Mouse (Mus musculus) adrenal gland, adult (tissue): ENCODE results near the gene Ncapg.

Source experiments
- DNase-seq, 2 experiments: peaks; one replicate each; pipeline ENCODE4 v3.0.0; 2022 to 2023; ENCODE audit warnings: low spot score in 1 of 2; ENCODE audit not compliant: inconsistent age in 2 of 2

Ncapg gene

DNA sequence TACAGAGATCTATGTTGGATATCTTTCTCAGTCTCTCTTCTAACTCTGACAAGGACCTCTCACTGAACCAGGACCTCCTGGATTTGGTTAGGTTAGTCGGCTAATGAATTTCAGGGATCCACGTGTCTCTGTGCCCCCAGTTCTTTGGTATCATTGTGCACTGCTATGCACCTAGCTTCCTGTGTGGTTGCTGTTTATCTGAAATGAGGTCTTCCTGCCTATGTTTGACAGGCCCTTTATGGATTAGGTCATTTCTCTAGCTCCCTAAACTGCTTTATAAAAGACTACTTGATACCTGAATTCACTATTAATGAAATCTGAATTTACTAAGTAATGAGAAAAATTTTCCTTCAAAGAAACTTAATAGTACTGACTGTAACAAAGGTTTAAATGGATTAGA is 21.1 kb downstream of the Ncapg start:
- DNase-seq: no peak

DNA sequence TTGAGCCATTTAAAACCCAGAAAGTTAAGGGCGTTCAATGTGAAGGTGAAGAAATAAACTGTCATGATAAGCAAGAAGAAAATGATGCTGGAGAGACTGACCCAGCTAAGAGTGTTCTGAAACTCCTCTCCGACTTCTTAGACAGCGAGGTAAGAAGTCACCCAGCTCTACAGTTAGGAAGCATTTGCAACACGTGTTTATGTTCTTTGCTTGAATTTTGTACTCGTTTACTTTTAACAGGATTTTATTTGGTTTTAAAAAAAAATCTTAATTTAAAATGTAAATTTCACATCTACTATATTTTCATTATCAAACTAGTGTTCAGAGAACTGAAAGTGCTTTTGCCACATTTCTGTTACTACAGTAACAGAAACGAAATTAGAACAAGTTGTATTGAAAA is 22.0 kb downstream of the Ncapg start:
- no peak for DNase-seq

DNA sequence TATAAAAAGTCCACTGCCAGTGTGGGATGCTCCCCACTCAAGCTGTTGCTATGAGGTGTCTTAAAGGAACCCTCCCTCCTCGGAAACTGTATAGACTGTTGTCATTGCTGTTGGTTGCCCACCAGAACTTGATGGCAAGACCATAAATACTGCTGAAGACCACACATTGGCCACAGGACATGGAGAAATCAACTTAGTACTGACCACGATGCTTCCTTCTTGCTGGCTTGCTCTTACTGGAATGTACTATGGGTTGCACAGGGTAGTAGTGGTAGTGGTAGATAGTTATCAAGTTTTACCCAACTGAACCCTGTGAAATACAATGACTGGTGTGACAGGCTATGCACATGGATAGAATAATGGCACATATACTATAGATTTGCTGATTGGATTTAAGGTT is 37.1 kb downstream of the Ncapg start:
- DNase-seq: no peak

DNA sequence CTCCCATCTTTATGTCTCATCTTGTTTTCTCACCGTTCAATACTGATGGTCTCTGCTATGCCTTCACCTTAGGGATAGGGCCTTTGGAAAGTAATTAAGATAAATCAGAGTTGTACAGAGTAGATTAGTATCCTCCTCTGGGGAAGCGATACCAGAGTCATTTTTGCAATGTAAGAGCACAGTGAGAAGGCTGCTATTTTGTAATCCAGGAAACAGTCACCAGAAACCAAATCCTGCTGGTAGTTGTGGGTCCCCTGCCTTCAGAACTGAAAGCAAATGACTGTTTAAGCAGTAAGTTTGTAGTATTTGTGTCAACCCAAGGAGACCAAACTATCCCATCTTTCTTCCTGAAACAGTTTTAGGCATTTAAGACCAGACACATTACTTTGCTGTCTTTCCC is 39.9 kb downstream of the Ncapg start:
- DNase-seq: no peak

DNA sequence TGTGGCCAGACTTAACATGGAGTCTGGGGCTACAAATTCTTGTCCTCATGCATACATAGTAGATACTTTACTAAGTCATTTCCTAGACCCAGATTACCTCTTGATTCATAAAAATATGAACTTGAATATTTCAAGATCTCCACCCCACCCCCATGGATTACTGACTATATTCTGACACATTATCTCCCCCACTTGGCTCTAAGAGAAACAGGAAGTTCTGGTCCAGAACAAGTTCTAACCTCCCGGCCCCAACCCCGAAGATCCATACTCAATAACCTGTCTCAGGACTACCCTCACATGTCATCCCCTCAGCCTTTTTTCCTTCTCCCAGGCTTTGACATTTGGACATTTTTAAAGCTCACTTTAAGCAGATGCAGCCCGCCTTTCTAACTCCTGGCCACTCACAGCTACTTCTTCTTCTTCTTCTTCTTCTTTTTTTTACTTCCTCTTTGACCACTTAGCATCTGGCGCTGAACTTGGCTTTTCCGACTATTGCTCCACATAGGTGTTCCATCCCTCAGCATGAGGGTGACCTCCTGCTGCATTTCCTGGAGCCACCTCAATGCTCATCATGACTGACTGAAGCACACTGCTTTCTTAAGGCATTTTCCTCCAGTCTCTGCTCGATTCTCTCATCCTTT is 49.2 kb downstream of the Ncapg start:
- no peak for DNase-seq

DNA sequence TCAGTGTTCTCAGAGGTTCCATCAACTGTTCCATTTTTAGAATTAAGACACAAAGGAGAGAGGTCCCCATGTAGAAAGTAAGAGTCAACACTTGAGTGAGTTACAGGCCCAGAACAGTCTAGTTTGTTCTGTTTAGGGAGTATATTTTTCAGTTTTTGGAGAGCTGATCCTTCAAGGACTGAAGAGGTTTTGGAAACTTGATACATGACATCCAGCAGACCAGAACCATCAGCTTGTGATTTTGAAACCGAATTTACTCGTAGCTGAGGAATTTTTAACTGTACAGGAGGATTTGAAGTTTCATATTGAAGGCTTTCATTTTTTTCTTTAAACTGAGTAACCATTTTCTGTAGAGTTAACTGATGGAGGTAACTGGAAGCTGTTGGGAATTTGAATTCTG is 64.0 kb downstream of the Ncapg start:
- DNase-seq: no peak

DNA sequence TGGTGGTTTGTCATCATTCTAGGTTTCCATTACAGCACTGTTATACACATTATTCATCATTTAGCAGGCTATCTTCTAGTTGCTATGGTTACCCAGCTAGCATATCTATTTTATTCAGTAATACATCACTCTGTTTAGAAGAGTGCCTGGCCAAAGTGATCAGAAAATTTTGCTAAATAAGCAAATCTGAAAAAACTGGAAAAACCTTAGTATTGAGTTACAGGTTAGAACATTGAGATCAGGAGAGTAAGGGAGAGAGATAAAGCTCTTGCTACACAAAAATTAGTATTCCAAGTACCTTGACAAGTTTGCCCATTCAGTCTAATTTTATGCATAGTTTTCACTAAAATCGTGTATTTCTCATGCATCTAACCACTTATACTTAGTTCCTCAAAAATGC is 68.2 kb downstream of the Ncapg start:
- DNase-seq: no peak
